Mouse (Mus musculus) lung, embryonic 14.5 days (tissue): ENCODE data around the gene Bhlhe40. TPM values are rescaled to one million over a fixed set of nuclear protein-coding genes. Genes with fewer than 3 reads are reported as not detected.

ENCODE experiments used
- ATAC-seq: fragments of 200-750 bp; cut with Nextera tagmentation; 2 replicates; pipeline ENCODE4 v1.8.0; 2017; ENCODE audit warnings: mild to moderate bottlenecking, moderate TSS enrichment, moderate library complexity; ENCODE audit not compliant: insufficient read depth
- DNase-seq: peaks from one replicate; pipeline ENCODE4 v3.0.0-alpha.2; 2015
- H3K27ac ChIP-seq: fragments of 300-500 bp; sonication (generic); 2 replicates; pipeline ENCODE4 v1.5.1; 2014; ENCODE audit warnings: low read depth, mild to moderate bottlenecking, moderate library complexity
- H3K27me3 ChIP-seq: fragments of 300-500 bp; sonication (generic); 2 replicates; pipeline ENCODE4 v1.6.1; 2014; ENCODE audit warnings: low read length, control low read depth; ENCODE audit not compliant: insufficient read depth
- H3K36me3 ChIP-seq: fragments of 300-500 bp; sonication (generic); 2 replicates; pipeline ENCODE4 v1.6.1; 2014; ENCODE audit warnings: control low read depth; ENCODE audit not compliant: insufficient read depth
- H3K4me1 ChIP-seq: fragments of 300-500 bp; sonication (generic); 2 replicates; pipeline ENCODE4 v1.6.1; 2014; ENCODE audit warnings: antibody characterized with exemption, control low read depth; ENCODE audit not compliant: insufficient read depth
- H3K4me2 ChIP-seq: fragments of 300-500 bp; sonication (generic); 2 replicates; pipeline ENCODE4 v1.6.1; 2014; ENCODE audit warnings: mild to moderate bottlenecking
- H3K4me3 ChIP-seq: fragments of 300-500 bp; sonication (generic); 2 replicates; pipeline ENCODE4 v1.5.1; 2014; ENCODE audit warnings: low read depth, low read length
- H3K9ac ChIP-seq: fragments of 300-500 bp; sonication (generic); 2 replicates; pipeline ENCODE4 v1.6.1; 2014
- H3K9me3 ChIP-seq: fragments of 300-500 bp; sonication (generic); 2 replicates; pipeline ENCODE4 v1.6.1; 2016; ENCODE audit warnings: low read depth, low read length, control low read depth
- CTCF ChIP-seq: IDR thresholded peaks from 2 replicates; pipeline ENCODE4 v1.5.1; 2016; ENCODE audit warnings: antibody characterized with exemption, low read depth
- WGBS: fragments of 180-500 bp; shearing (Covaris S2); extraction: QIAGEN DNeasy Blood & Tissue Kit; methylation state at CpG from one replicate; pipeline ENCODE4 v1.1.7; 2014; 5-methylcytosine and 5-hydroxymethylcytosine counted together
- polyA plus RNA-seq: library from polyadenylated mRNA; unstranded; fragments of >200 nt; fragmentation: Nextera tagmentation; extraction: Ambion mirVana; gene quantifications from 2 replicates; pipeline ENCODE4 v1.2.1, GENCODE M21; 2014

Bhlhe40 gene
- polyA plus RNA-seq, 1 experiment from 2014 or later = 8.8 TPM

DNA sequence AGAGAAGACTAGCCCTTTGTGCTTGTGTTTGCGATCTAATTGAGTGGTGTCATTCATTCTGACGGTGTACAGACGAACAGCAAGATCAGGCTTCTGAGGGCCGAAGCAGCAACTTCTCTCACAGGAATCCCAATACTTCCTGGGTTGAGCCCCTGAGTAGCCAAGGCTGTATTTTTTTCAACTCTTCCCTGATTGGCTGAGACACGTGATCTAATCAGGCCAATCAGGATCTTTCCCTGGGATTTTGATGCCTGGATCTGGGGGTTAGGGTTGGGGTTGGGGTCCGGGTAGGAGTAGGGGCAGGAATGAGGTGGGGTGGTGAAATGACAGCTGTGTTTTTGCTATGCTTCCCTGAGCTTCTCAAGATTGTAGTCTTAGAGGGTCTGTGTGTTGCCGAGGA lies 20.1 kb downstream of the Bhlhe40 start:
- Histone ChIP-seq H3K27ac (no peak overlapping the region), H3K9me3 (no peaks in the 10 kb centered on the region), H3K27me3 (no peaks in the 10 kb centered on the region), H3K4me2 (no peak overlapping the region), H3K4me3 (no peak overlapping the region), H3K9ac (no peak overlapping the region), H3K4me1 (no peaks in the 10 kb centered on the region), H3K36me3 (no peaks in the 10 kb centered on the region)
- TF ChIP-seq CTCF = no peak
- DNase-seq (no peak), ATAC-seq (no peak)
- 67% methylated on average over 7 of the region's 7 CpGs for WGBS

DNA sequence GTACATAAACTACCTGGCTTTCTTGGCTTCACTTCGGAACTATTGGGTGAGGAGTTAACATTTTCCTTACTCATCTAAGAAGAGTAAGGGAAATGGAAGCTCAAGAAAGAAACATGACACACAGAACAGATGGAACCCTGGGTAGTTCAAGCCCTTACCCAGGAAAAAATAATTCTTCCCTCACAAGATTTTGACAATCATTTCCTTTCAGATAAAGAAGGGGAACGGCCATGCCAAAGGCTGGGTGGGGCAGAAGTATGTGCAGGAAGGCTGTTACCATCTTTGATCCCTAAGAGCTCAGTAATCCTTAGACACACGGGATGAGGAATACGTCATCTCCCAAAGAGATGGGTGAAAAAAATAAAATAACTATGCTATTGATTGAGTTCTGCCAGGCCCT lies 20.7 kb downstream of the Bhlhe40 start:
- ATAC-seq (no peak), DNase-seq (no peak)
- Histone ChIP-seq H3K4me3 (no peak overlapping the region), H3K4me2 (no peak overlapping the region), H3K4me1 (no peaks in the 10 kb centered on the region), H3K27ac (no peak overlapping the region), H3K36me3 (no peaks in the 10 kb centered on the region), H3K27me3 (no peaks in the 10 kb centered on the region), H3K9me3 (no peaks in the 10 kb centered on the region), H3K9ac (no peak overlapping the region)
- WGBS = 66% methylated on average over 4 of the region's 4 CpGs
- TF ChIP-seq CTCF = no peak

DNA sequence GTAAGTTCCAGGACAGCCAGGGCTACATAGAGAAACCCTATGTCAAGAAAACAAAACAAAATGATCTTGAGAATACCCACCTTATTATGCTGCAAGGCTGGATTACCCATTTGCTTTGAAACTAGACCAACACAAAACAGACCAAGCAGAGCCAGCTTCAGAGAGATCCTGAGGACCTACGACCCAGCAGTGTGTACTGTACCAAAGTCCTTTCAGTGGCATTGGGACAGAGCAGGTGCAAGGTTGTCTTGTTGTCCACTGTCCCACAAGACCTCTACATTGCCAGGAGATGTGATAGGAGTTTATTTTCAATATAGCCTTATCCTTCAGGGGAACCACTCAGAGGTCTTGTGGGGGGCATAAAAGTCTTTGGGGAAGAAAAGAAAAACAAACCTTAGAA lies 22.7 kb downstream of the Bhlhe40 start:
- TF ChIP-seq CTCF = no peak
- no peak overlapping the region for H3K27ac ChIP-seq
- H3K4me3 ChIP-seq = no peak overlapping the region
- H3K4me1 ChIP-seq = no peaks in the 10 kb centered on the region
- no peaks in the 10 kb centered on the region for H3K9me3 ChIP-seq
- ATAC-seq = no peak
- H3K27me3 ChIP-seq = no peaks in the 10 kb centered on the region
- WGBS = 80% methylated on average over 1 of the region's 1 CpGs
- no peak overlapping the region for H3K4me2 ChIP-seq
- no peaks in the 10 kb centered on the region for H3K36me3 ChIP-seq
- no peak for DNase-seq
- H3K9ac ChIP-seq = no peak overlapping the region

DNA sequence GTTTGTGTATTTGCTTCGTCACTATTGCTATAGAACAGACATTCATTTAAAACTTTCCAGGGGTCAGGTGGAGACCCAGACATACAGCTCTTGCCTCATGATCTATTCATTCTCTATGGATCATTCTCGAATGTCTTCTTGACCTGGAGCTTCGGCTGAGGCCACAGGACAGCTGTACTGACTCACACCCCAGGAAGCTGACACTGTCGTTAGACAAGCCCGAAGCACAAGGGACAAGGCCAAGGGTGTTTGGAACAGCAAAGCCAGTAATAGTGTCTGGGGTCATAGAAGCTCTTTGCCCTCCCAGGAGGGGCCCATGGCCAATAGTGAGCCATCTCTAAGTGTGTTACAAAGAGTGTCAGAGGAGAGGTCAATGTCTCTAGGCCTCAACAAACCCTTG lies 24.0 kb downstream of the Bhlhe40 start:
- Histone ChIP-seq H3K27ac (no peak overlapping the region), H3K4me2 (no peak overlapping the region), H3K36me3 (no peaks in the 10 kb centered on the region), H3K9ac (no peak overlapping the region), H3K9me3 (no peaks in the 10 kb centered on the region), H3K4me3 (no peak overlapping the region), H3K27me3 (no peaks in the 10 kb centered on the region), H3K4me1 (no peaks in the 10 kb centered on the region)
- no peak for TF ChIP-seq CTCF
- DNase-seq (no peak), ATAC-seq (no peak)
- 42% methylated on average over 5 of the region's 5 CpGs for WGBS

DNA sequence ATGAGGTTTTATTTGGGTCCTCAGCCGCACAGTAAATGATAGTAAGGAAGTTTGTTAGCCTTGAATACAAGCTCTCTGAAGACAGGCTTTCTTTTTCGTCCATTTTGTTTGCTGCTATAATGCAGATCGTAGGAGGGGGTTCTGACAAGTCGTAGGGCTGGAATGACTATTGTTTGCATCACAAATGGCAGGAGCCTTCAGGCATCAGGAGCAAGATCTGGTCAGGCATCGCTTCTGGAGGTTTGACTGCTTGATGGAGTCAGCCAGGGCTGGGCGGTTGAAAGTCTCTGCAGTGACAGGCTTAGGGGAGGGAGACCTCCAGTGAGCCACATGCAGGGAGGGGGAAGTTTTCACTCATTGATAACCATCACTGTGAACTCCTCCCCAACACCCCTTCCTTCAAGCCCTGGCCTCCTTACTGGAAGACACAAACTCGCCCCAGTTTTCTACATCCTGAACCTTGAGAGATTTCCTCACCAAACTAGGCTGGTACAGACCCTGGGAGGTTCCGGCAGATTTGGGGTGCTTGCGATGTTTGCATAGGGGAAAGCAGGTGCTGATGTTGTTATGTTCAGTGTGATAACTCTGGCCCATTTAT lies 25.4 kb downstream of the Bhlhe40 start:
- DNase-seq (no peak), ATAC-seq (no peak)
- Histone ChIP-seq H3K9ac (no peak overlapping the region), H3K36me3 (no peaks in the 10 kb centered on the region), H3K4me1 (no peaks in the 10 kb centered on the region), H3K4me2 (no peak overlapping the region), H3K4me3 (no peak overlapping the region), H3K9me3 (no peaks in the 10 kb centered on the region), H3K27ac (no peak overlapping the region), H3K27me3 (no peaks in the 10 kb centered on the region)
- WGBS = 60% methylated on average over 9 of the region's 9 CpGs
- no peak for TF ChIP-seq CTCF

DNA sequence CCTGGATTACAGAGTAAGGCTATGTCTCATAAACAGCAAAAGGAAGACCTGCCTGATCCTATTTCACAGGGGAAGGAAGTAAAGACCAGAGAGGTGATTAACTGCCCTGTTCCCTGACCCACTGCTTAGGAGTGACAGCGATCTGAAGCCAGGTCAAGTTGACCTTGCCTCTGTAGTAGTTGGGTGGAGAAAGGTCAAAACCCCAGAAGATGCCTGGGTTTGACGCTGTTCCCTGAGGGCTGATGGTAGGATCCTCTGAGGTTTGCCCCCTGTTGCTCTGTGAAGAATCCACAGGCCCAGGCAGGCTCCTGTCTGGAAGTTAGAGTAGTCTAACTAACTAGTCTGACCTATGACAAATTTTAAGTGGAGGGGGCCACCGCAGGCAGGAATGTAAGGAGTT lies 26.5 kb downstream of the Bhlhe40 start:
- ATAC-seq = no peak
- no peak for TF ChIP-seq CTCF
- 75% methylated on average over 3 of the region's 3 CpGs for WGBS

DNA sequence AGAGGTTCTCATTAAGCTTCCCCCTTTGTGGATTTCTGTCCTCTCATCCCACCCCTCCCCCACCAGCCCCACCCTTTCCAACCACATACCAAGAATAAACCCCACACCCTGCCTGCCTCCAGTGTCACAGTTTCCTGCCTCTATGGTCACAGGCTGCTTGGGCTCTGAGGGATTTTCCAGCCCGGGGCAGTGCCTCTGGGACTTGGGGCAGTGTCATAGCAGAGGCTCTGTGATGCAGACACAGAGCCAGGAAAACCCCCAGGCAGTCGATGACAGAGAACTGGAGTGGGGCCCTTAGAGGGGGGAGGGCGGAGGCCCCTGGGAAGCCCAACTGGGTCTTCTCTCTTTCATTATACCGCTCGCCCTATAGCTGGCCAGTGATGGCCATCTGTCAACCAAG lies 27.9 kb downstream of the Bhlhe40 start:
- Histone ChIP-seq H3K4me2 (no peak overlapping the region), H3K4me3 (no peak overlapping the region), H3K27me3 (no peaks in the 10 kb centered on the region), H3K9ac (no peak overlapping the region), H3K4me1 (no peaks in the 10 kb centered on the region), H3K27ac (no peak overlapping the region), H3K9me3 (no peaks in the 10 kb centered on the region), H3K36me3 (no peaks in the 10 kb centered on the region)
- WGBS = 58% methylated on average over 5 of the region's 5 CpGs
- no peak for DNase-seq
- TF ChIP-seq CTCF = no peak
- peak; percentile 31; the same call in 1 of the 2 replicates for ATAC-seq

More for the DNA sequence above, 26.5 kb downstream of the Bhlhe40 start:
- H3K27ac ChIP-seq = no peak overlapping the region
- DNase-seq = no peak
- no peaks in the 10 kb centered on the region for H3K4me1 ChIP-seq
- H3K9me3 ChIP-seq = no peaks in the 10 kb centered on the region
- H3K4me2 ChIP-seq = no peak overlapping the region
- H3K27me3 ChIP-seq = no peaks in the 10 kb centered on the region
- no peaks in the 10 kb centered on the region for H3K36me3 ChIP-seq
- no peak overlapping the region for H3K4me3 ChIP-seq
- no peak overlapping the region for H3K9ac ChIP-seq

DNA sequence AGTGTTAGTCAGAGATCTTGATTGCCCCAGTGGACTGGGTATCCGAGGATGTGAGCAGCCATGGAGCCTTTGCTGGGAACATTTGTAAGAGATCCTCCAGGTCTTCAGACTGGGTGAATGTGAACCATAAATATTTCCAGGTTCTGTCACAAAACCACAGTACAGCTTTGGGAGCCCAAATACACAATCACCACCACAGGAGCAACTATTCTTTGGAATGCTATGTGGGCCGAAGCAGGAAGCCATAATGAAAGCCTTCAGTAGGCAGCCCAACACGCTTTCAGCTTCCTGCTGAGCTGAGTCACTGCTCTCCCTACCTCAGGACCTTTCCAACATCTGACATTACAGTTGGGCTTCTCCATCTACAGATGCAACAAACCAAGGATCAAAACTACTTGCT lies 32.6 kb downstream of the Bhlhe40 start:
- Histone ChIP-seq H3K9ac (no peak overlapping the region), H3K36me3 (no peaks in the 10 kb centered on the region), H3K27ac (no peak overlapping the region), H3K9me3 (no peaks in the 10 kb centered on the region), H3K27me3 (no peaks in the 10 kb centered on the region), H3K4me3 (no peak overlapping the region), H3K4me2 (no peak overlapping the region), H3K4me1 (no peaks in the 10 kb centered on the region)
- WGBS = 68% methylated on average over 3 of the region's 3 CpGs
- TF ChIP-seq CTCF = no peak
- no peak for ATAC-seq
- no peak for DNase-seq
